Mouse (Mus musculus): ENCODE results near the gene Letmd1. TPM values are rescaled to one million over a fixed set of nuclear protein-coding genes. Genes with fewer than 3 reads are reported as not detected.

Letmd1 gene
- polyA plus RNA-seq, 1 experiment from 2014 or later, result 22.9 TPM

GRCm38 (mm10) chr15:100463712-100464111 is 5.1 kb upstream of the Letmd1 start:
- WGBS, result 22% methylated on average over 6 of the region's 6 CpGs
- no peaks in the 10 kb centered on the region for H3K27me3 ChIP-seq (ENCODE audit: insufficient read depth, low read length)
- H3K4me2 ChIP-seq, result no peak overlapping the region
- no peaks in the 10 kb centered on the region for H3K9me3 ChIP-seq (ENCODE audit: low read depth, low read length)
- DNase-seq (peak; percentile 79), ATAC-seq (ENCODE audit: insufficient read depth) (no peak)
- no peak overlapping the region for H3K4me3 ChIP-seq (ENCODE audit: low read depth, low read length)
- H3K36me3 ChIP-seq (ENCODE audit: insufficient read depth), result no peaks in the 10 kb centered on the region
- H3K27ac ChIP-seq (ENCODE audit: low read depth), result no peak overlapping the region
- no peak overlapping the region for H3K9ac ChIP-seq
- TF ChIP-seq CTCF (IDR thresholded peaks at IDR 0.05; ENCODE audit: low read depth), result peak; percentile 70
- H3K4me1 ChIP-seq (ENCODE audit: insufficient read depth), result no peaks in the 10 kb centered on the region

- H3K9ac ChIP-seq, result no peak overlapping the region
- H3K27me3 ChIP-seq (ENCODE audit: insufficient read depth, low read length), result no peaks in the 10 kb centered on the region
- WGBS, result 64% methylated on average over 2 of the region's 2 CpGs
- DNase-seq, result no peak
- no peaks in the 10 kb centered on the region for H3K9me3 ChIP-seq (ENCODE audit: low read depth, low read length)
- H3K36me3 ChIP-seq (ENCODE audit: insufficient read depth), result no peaks in the 10 kb centered on the region
- ATAC-seq (ENCODE audit: insufficient read depth), result no peak
- no peak overlapping the region for H3K27ac ChIP-seq (ENCODE audit: low read depth)
- no peak overlapping the region for H3K4me3 ChIP-seq (ENCODE audit: low read depth, low read length)
- peak; percentile 14; the same call in 1 of the 2 replicates for TF ChIP-seq CTCF (IDR thresholded peaks at IDR 0.05; ENCODE audit: low read depth)
- H3K4me1 ChIP-seq (ENCODE audit: insufficient read depth), result 0 out of 2 replicates have a peak, but pooled peaks cover 5% of the 10 kb centered on the region
- H3K4me2 ChIP-seq, result no peak overlapping the region
Measured at GRCm38 (mm10) chr15:100465432-100465831, 3.4 kb upstream of the Letmd1 start.

- WGBS, result 33% methylated on average over 8 of the region's 8 CpGs
- no peak for ATAC-seq (ENCODE audit: insufficient read depth)
- no peak for TF ChIP-seq CTCF (IDR thresholded peaks at IDR 0.05; ENCODE audit: low read depth)
- DNase-seq, result no peak
- Histone ChIP-seq H3K36me3 (ENCODE audit: insufficient read depth) (peaks cover 10% of the 10 kb centered on the region; the same call in 1 of the 2 replicates), H3K4me1 (ENCODE audit: insufficient read depth) (0 out of 2 replicates have a peak, but pooled peaks cover 5% of the 10 kb centered on the region), H3K27me3 (ENCODE audit: insufficient read depth, low read length) (no peaks in the 10 kb centered on the region), H3K27ac (ENCODE audit: low read depth) (no peak overlapping the region), H3K4me3 (ENCODE audit: low read depth, low read length) (no peak overlapping the region), H3K9me3 (ENCODE audit: low read depth, low read length) (no peaks in the 10 kb centered on the region), H3K4me2 (peak overlapping the region; percentile 67), H3K9ac (no peak overlapping the region)
Measured at GRCm38 (mm10) chr15:100467738-100468137, 1.1 kb upstream of the Letmd1 start.

- Histone ChIP-seq H3K4me1 (ENCODE audit: insufficient read depth) (0 out of 2 replicates have a peak, but pooled peaks cover 5% of the 10 kb centered on the region), H3K4me3 (ENCODE audit: low read depth, low read length) (peak overlapping the region; percentile 75), H3K4me2 (peak overlapping the region; percentile 67), H3K36me3 (ENCODE audit: insufficient read depth) (peaks cover 20% of the 10 kb centered on the region), H3K27ac (ENCODE audit: low read depth) (peak overlapping the region; percentile 45; the same call in 1 of the 2 replicates), H3K9ac (peak overlapping the region; percentile 70), H3K27me3 (ENCODE audit: insufficient read depth, low read length) (no peaks in the 10 kb centered on the region), H3K9me3 (ENCODE audit: low read depth, low read length) (no peaks in the 10 kb centered on the region)
- DNase-seq (no peak), ATAC-seq (ENCODE audit: insufficient read depth) (no peak)
- WGBS, result under 1% methylated on average over 16 of the region's 19 CpGs
- TF ChIP-seq CTCF (IDR thresholded peaks at IDR 0.05; ENCODE audit: low read depth), result no peak
Measured at GRCm38 (mm10) chr15:100469189-100469545, 344 bp downstream of the Letmd1 start.

GRCm38 (mm10) chr15:100470037-100470436 is 1.2 kb downstream of the Letmd1 start:
- Histone ChIP-seq H3K27me3 (ENCODE audit: insufficient read depth, low read length) (no peaks in the 10 kb centered on the region), H3K9ac (peak overlapping the region; percentile 70; the same call in 1 of the 2 replicates), H3K27ac (ENCODE audit: low read depth) (no peak overlapping the region), H3K9me3 (ENCODE audit: low read depth, low read length) (no peaks in the 10 kb centered on the region), H3K4me2 (peak overlapping the region; percentile 67), H3K4me1 (ENCODE audit: insufficient read depth) (0 out of 2 replicates have a peak, but pooled peaks cover 5% of the 10 kb centered on the region), H3K36me3 (ENCODE audit: insufficient read depth) (peaks cover 28% of the 10 kb centered on the region), H3K4me3 (ENCODE audit: low read depth, low read length) (peak overlapping the region; percentile 75)
- TF ChIP-seq CTCF (IDR thresholded peaks at IDR 0.05; ENCODE audit: low read depth), result no peak
- DNase-seq, result no peak
- ATAC-seq (ENCODE audit: insufficient read depth), result no peak
- WGBS, result 53% methylated on average over 10 of the region's 10 CpGs

- Histone ChIP-seq H3K27me3 (ENCODE audit: insufficient read depth, low read length) (no peaks in the 10 kb centered on the region), H3K4me1 (ENCODE audit: insufficient read depth) (0 out of 2 replicates have a peak, but pooled peaks cover 5% of the 10 kb centered on the region), H3K36me3 (ENCODE audit: insufficient read depth) (peaks cover 65% of the 10 kb centered on the region), H3K4me3 (ENCODE audit: low read depth, low read length) (no peak overlapping the region), H3K9me3 (ENCODE audit: low read depth, low read length) (no peaks in the 10 kb centered on the region), H3K9ac (no peak overlapping the region), H3K4me2 (no peak overlapping the region), H3K27ac (ENCODE audit: low read depth) (no peak overlapping the region)
- ATAC-seq (ENCODE audit: insufficient read depth) (no peak), DNase-seq (no peak)
- WGBS, result 74% methylated on average over 7 of the region's 7 CpGs
- no peak for TF ChIP-seq CTCF (IDR thresholded peaks at IDR 0.05; ENCODE audit: low read depth)
Measured at GRCm38 (mm10) chr15:100473926-100474503, 5.2 kb downstream of the Letmd1 start.

GRCm38 (mm10) chr15:100478351-100478750 is 9.5 kb downstream of the Letmd1 start:
- Histone ChIP-seq H3K27ac (ENCODE audit: low read depth) (no peak overlapping the region), H3K4me2 (no peak overlapping the region), H3K27me3 (ENCODE audit: insufficient read depth, low read length) (no peaks in the 10 kb centered on the region), H3K36me3 (ENCODE audit: insufficient read depth) (peaks cover 93% of the 10 kb centered on the region), H3K9ac (no peak overlapping the region), H3K9me3 (ENCODE audit: low read depth, low read length) (no peaks in the 10 kb centered on the region), H3K4me1 (ENCODE audit: insufficient read depth) (no peaks in the 10 kb centered on the region), H3K4me3 (ENCODE audit: low read depth, low read length) (no peak overlapping the region)
- WGBS, result 77% methylated on average over 10 of the region's 10 CpGs
- ATAC-seq (ENCODE audit: insufficient read depth) (no peak), DNase-seq (no peak)
- no peak for TF ChIP-seq CTCF (IDR thresholded peaks at IDR 0.05; ENCODE audit: low read depth)

Data from lung, embryonic 14.5 days (tissue).